Mouse (Mus musculus) CH12.LX (cell line): ENCODE data around the gene Dcp1b. TPM values are rescaled to one million over a fixed set of nuclear protein-coding genes. Genes with fewer than 3 reads are reported as not detected.

Experiments used
- DNase-seq: peaks from one replicate; pipeline ENCODE4 v3.0.0-alpha.2; 2013; ENCODE audit errors: extremely low read depth
- H3K27ac ChIP-seq: 2 replicates; pipeline ENCODE4 v1.5.1; 2012; ENCODE audit warnings: low read depth, mild to moderate bottlenecking, control low read depth, moderate library complexity; ENCODE audit not compliant: insufficient read depth
- H3K27me3 ChIP-seq: replicated peaks from 2 replicates; pipeline ENCODE3; 2012; ENCODE audit warnings: inconsistent platforms
- H3K36me3 ChIP-seq, 2 experiments: replicated peaks in 1 of 2; 2 replicates each; pipeline versions ENCODE3 to v1.6.1; 2012; ENCODE audit warnings: inconsistent platforms in 1 of 2, low read length in 1 of 2, mild to moderate bottlenecking in 1 of 2, mixed read lengths in 1 of 2, moderate library complexity in 1 of 2; ENCODE audit not compliant: control insufficient read depth in 1 of 2, insufficient read depth in 1 of 2
- H3K4me1 ChIP-seq, 2 experiments: 2 replicates each; pipeline ENCODE4 v1.6.1; 2012; ENCODE audit warnings: inconsistent platforms in 1 of 2, moderate library complexity in 1 of 2; ENCODE audit not compliant: insufficient read depth in 2 of 2, control insufficient read depth in 1 of 2
- H3K4me2 ChIP-seq: 2 replicates; pipeline ENCODE4 v1.6.1; 2012; ENCODE audit warnings: low read depth, mild to moderate bottlenecking, control low read depth; ENCODE audit not compliant: poor library complexity, insufficient read depth, severe bottlenecking
- H3K4me3 ChIP-seq, 3 experiments: fragments of 150-350 bp in 1 of 3; sonication (generic) in 1 of 3; replicated peaks in 1 of 3; 2 replicates each; pipeline versions ENCODE3 to v1.5.1; 2011 to 2012; ENCODE audit warnings: low read depth in 2 of 3, low read length in 2 of 3, mild to moderate bottlenecking in 2 of 3, moderate library complexity in 2 of 3, control low read depth in 1 of 3, improper control_type of control experiment in 1 of 3, inconsistent platforms in 1 of 3, mixed read lengths in 1 of 3; ENCODE audit not compliant: poor library complexity in 1 of 3
- H3K79me2 ChIP-seq: replicated peaks from 2 replicates; pipeline ENCODE4 v1.6.1; 2012; ENCODE audit warnings: mild to moderate bottlenecking, moderate library complexity; ENCODE audit not compliant: control insufficient read depth, poor library complexity, insufficient read depth, severe bottlenecking; ENCODE audit errors: extremely low read depth
- H3K9ac ChIP-seq: 2 replicates; pipeline ENCODE4 v1.6.1; 2012; ENCODE audit warnings: low read depth, mild to moderate bottlenecking, control low read depth, moderate library complexity; ENCODE audit not compliant: insufficient read depth
- H3K9me3 ChIP-seq: replicated peaks from 2 replicates; pipeline ENCODE3; 2012; ENCODE audit warnings: low read length, inconsistent platforms, mixed read lengths
- BHLHE40 ChIP-seq: IDR thresholded peaks from 2 replicates; pipeline ENCODE4 v1.6.1; 2011; ENCODE audit warnings: mild to moderate bottlenecking, low read depth, low read length, improper control_type of control experiment
- CHD1 ChIP-seq: IDR thresholded peaks from 2 replicates; pipeline ENCODE4 v1.6.1; 2012; ENCODE audit warnings: low read depth, low read length, improper control_type of control experiment, inconsistent platforms
- CTCF ChIP-seq, 2 experiments: IDR thresholded peaks in 1 of 2; conservative IDR thresholded peaks in 1 of 2; 2 replicates each; pipeline ENCODE4 v1.5.1; 2011 to 2012; ENCODE audit warnings: low read depth in 2 of 2, low read length in 2 of 2, improper control_type of control experiment in 1 of 2, inconsistent platforms in 1 of 2, mild to moderate bottlenecking in 1 of 2, moderate library complexity in 1 of 2
- ELF1 ChIP-seq: IDR thresholded peaks from 2 replicates; pipeline ENCODE4 v1.6.1; 2014; ENCODE audit warnings: low read depth, mild to moderate bottlenecking, inconsistent platforms, low read length, improper control_type of control experiment
- EP300 ChIP-seq: IDR thresholded peaks from 2 replicates; pipeline ENCODE4 v1.6.1; 2011; ENCODE audit warnings: low read length, improper control_type of control experiment
- ETS1 ChIP-seq: conservative IDR thresholded peaks from 2 replicates; pipeline ENCODE4 v1.6.1; 2012; ENCODE audit warnings: low read depth, mild to moderate bottlenecking, inconsistent platforms, low read length, improper control_type of control experiment, moderate library complexity
- GABPA ChIP-seq: IDR thresholded peaks from 2 replicates; pipeline ENCODE4 v1.6.1; 2012; ENCODE audit warnings: low read depth, low read length, improper control_type of control experiment, inconsistent platforms; ENCODE audit not compliant: insufficient replicate concordance
- HCFC1 ChIP-seq: IDR thresholded peaks from 2 replicates; pipeline ENCODE4 v1.6.1; 2012; ENCODE audit warnings: low read depth, mild to moderate bottlenecking, inconsistent platforms, low read length, improper control_type of control experiment
- IRF4 ChIP-seq: IDR thresholded peaks from 2 replicates; pipeline ENCODE4 v1.6.1; 2014; ENCODE audit warnings: low read depth, mild to moderate bottlenecking, inconsistent platforms, low read length, improper control_type of control experiment
- JUN ChIP-seq: IDR thresholded peaks from 2 replicates; pipeline ENCODE4 v1.6.1; 2011; ENCODE audit warnings: low read depth, mild to moderate bottlenecking, low read length, improper control_type of control experiment, moderate library complexity; ENCODE audit not compliant: insufficient read depth
- JUND ChIP-seq: conservative IDR thresholded peaks from 2 replicates; pipeline ENCODE4 v1.6.1; 2011; ENCODE audit warnings: low read depth, low read length, improper control_type of control experiment
- MAX ChIP-seq: IDR thresholded peaks from 2 replicates; pipeline ENCODE4 v1.6.1; 2011; ENCODE audit warnings: low read length, improper control_type of control experiment
- MAZ ChIP-seq: IDR thresholded peaks from 2 replicates; pipeline ENCODE4 v1.6.1; 2012; ENCODE audit warnings: low read depth, mild to moderate bottlenecking, inconsistent platforms, low read length, improper control_type of control experiment, moderate library complexity
- MEF2A ChIP-seq: IDR thresholded peaks from 2 replicates; pipeline ENCODE4 v1.6.1; 2014; ENCODE audit warnings: low read depth, mild to moderate bottlenecking, inconsistent platforms, low read length, improper control_type of control experiment, borderline replicate concordance
- MXI1 ChIP-seq: IDR thresholded peaks from 2 replicates; pipeline ENCODE4 v1.6.1; 2011; ENCODE audit warnings: mild to moderate bottlenecking, low read depth, low read length, improper control_type of control experiment
- PAX5 ChIP-seq: IDR thresholded peaks from 2 replicates; pipeline ENCODE4 v1.6.1; 2012; ENCODE audit warnings: low read length, inconsistent platforms, mixed read lengths
- POLR2A ChIP-seq: IDR thresholded peaks from 2 replicates; pipeline ENCODE4 v1.6.1; 2011; ENCODE audit warnings: low read depth, mild to moderate bottlenecking, improper control_type of control experiment, low read length
- POLR2AphosphoS2 ChIP-seq: IDR thresholded peaks from 2 replicates; pipeline ENCODE4 v1.6.1; 2011; ENCODE audit warnings: low read depth, low read length, improper control_type of control experiment
- RCOR1 ChIP-seq: conservative IDR thresholded peaks from 2 replicates; pipeline ENCODE4 v1.6.1; 2012; ENCODE audit warnings: low read depth, mild to moderate bottlenecking, inconsistent platforms, low read length, improper control_type of control experiment
- SIN3A ChIP-seq: IDR thresholded peaks from 2 replicates; pipeline ENCODE4 v1.6.1; 2012; ENCODE audit warnings: low read length, improper control_type of control experiment, inconsistent platforms
- SMC3 ChIP-seq: IDR thresholded peaks from 2 replicates; pipeline ENCODE4 v1.6.1; 2011; ENCODE audit warnings: low read depth, low read length, improper control_type of control experiment
- TCF12 ChIP-seq: IDR thresholded peaks from 2 replicates; pipeline ENCODE4 v1.6.1; 2014; ENCODE audit warnings: low read depth, mild to moderate bottlenecking, inconsistent platforms, low read length, improper control_type of control experiment
- USF1 ChIP-seq: IDR thresholded peaks from 2 replicates; pipeline ENCODE4 v1.6.1; 2014; ENCODE audit warnings: low read depth, mild to moderate bottlenecking, inconsistent platforms, low read length, improper control_type of control experiment
- ZNF384 ChIP-seq: IDR thresholded peaks from 2 replicates; pipeline ENCODE4 v1.6.1; 2012; ENCODE audit warnings: low read depth, low read length, improper control_type of control experiment, inconsistent platforms
- dilution Hi-C: fragments of 300-500 bp; cut with MboI; formaldehyde crosslinking; loops from 2 replicates; pipeline ENCODE4 v1.14.3; 2020; ENCODE audit warnings: low sequenced_read_pairs; ENCODE audit not compliant: extremely low pct_unique_long_range_greater_than_20kb, extremely low pct_ligation_motif_present
- in situ Hi-C: fragments of 300-500 bp; cut with MboI; formaldehyde crosslinking; loops from 3 replicates; pipeline ENCODE4 v1.14.3; 2019; ENCODE audit warnings: low sequenced_read_pairs, low pct_ligation_motif_present, low pct_unique_long_range_greater_than_20kb, mixed read lengths
- polyA plus RNA-seq: library from polyadenylated mRNA; unstranded; fragments of >175 nt; gene quantifications from 2 replicates; pipeline ENCODE4 v1.2.1, GENCODE M21; 2012; ENCODE audit warnings: low read depth; ENCODE audit not compliant: insufficient read length
- total RNA-seq, 2 experiments: library from RNA; depleted of rRNA; stranded (reverse); fragments of 300-350 nt in 1 of 2; fragments of >200 nt in 1 of 2; gene quantifications; 2 replicates each; pipeline ENCODE4 v1.2.3; 2012 to 2014

Gene Dcp1b
- total and polyA plus RNA-seq, 3 experiments, result 1.6 to 2.5 (median 2.2) TPM

DNA sequence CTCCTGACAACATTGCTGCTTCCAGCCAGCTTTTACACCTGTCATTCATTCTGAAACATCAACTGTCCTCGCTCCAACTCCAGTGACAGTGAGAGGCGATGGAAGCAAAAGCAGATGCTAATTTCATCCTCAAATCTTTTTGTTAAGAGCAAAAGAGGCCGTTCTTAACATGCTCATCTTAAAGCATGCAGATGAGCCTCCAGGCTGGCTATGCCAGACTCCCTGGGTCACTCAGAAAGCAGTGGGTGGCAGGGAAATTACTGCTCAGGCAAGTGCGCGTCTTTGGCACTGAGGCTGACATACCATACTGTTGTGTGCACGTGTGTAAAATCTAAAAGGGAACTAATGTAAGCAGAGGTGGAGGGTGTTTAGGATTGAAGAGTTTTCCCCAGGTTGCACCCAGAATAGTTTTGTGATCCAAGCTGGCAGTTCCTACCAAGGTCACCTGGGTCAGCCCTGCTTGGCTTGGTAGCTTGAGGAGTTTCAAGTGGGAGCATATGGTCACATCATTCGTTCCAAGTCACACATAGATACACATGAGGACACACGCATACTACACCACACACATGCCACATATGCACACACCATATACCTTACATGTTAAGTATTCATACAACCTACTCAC, 42.8 kb upstream of the Dcp1b start:
- TF ChIP-seq ETS1 (no peak), GABPA (no peak), SMC3 (no peak), SIN3A (no peak), JUN (no peak), IRF4 (no peak), BHLHE40 (no peak), JUND (no peak), RCOR1 (no peak), TCF12 (no peak), HCFC1 (no peak), ELF1 (no peak), CTCF (conservative IDR thresholded peaks at IDR 0.05 in 1 of 2, IDR thresholded peaks at IDR 0.05 in 1 of 2; ENCODE audit: low read depth in 2 of 2, low read length in 2 of 2) (no peak), POLR2A (no peak)
- Histone ChIP-seq H3K27ac (no peak overlapping the region), H3K4me1 (no peaks in the 10 kb centered on the region), H3K4me2 (no peak overlapping the region), H3K36me3 (no peaks in the 10 kb centered on the region), H3K27me3 (peaks cover 69% of the 10 kb centered on the region), H3K9ac (no peak overlapping the region), H3K9me3 (no peaks in the 10 kb centered on the region), H3K79me2 (no peaks in the 10 kb centered on the region), H3K4me3 (no peak overlapping the region)
- no peak for DNase-seq
- dilution Hi-C loops, result no loop called here
- in situ Hi-C loops, result no loop called here

DNA sequence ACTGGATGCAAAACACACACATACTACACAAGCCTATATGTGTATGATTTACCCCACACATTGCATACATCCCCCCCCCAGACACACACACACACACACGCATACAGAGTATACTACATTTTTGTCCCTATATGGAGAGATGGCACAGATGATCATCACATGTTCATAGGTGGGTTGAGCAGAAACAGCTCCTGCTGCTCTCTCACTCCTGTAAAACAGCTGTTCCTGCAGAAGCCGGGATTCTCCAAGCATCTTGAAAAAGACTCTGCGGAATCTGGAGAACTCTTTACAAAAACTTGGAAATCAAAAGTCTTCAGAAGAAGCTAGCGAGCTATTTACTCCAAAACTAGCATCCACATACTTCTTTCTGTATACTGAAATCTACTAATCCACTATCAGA, 42.2 kb upstream of the Dcp1b start:
- H3K27ac ChIP-seq, result no peak overlapping the region

More for the DNA sequence above, 42.2 kb upstream of the Dcp1b start:
- Histone ChIP-seq H3K9me3 (no peaks in the 10 kb centered on the region), H3K4me1 (no peaks in the 10 kb centered on the region), H3K79me2 (no peaks in the 10 kb centered on the region), H3K27me3 (peaks cover 71% of the 10 kb centered on the region), H3K4me2 (no peak overlapping the region), H3K4me3 (no peak overlapping the region), H3K9ac (no peak overlapping the region), H3K36me3 (no peaks in the 10 kb centered on the region)
- in situ Hi-C loops, result no loop called here
- no peak for DNase-seq
- dilution Hi-C loops, result no loop called here
- TF ChIP-seq JUN (no peak), USF1 (no peak), EP300 (no peak), POLR2AphosphoS2 (no peak), PAX5 (no peak), JUND (no peak), POLR2A (no peak), SMC3 (no peak), MEF2A (no peak), TCF12 (no peak), MAX (no peak), MXI1 (no peak), ZNF384 (no peak), BHLHE40 (no peak), CHD1 (no peak), MAZ (no peak)
